Mouse (Mus musculus) lung, adult 2 months (tissue): ENCODE data around the gene Rtn1.

Source experiments
- CTCF ChIP-seq: fragments of 200-500 bp; IDR thresholded peaks from 2 replicates; pipeline ENCODE4 v1.5.1; 2011; ENCODE audit warnings: mild to moderate bottlenecking, low read length, control low read depth; ENCODE audit not compliant: insufficient read depth
- POLR2A ChIP-seq: fragments of 200-500 bp; IDR thresholded peaks from 2 replicates; pipeline ENCODE4 v1.6.1; 2011; ENCODE audit warnings: low read depth, mild to moderate bottlenecking, control low read depth, low read length, borderline replicate concordance; ENCODE audit errors: extremely low read depth

- TF ChIP-seq CTCF = no peak
- TF ChIP-seq POLR2A = no peak
Observed at GRCm38 (mm10) chr12:72407721-72408110, 1.1 kb downstream of the Rtn1 start.
